Mouse (Mus musculus) layer of hippocampus, adult 8-10 months (tissue): Measurements from ENCODE around the gene Gm13287. TPM values are rescaled to one million over a fixed set of nuclear protein-coding genes. Genes with fewer than 3 reads are reported as not detected.
A peak's percentile ranks its signal among the peaks of the same experiment; 100 is the strongest.
"Not testable (repeated sequence)": the region's sequence is repeated elsewhere in the genome, so short reads cannot be mapped to it uniquely, and the experiment has no call there.

Source experiments
- DNase-seq, 2 experiments: peaks; one replicate each; pipeline ENCODE4 v3.0.0; 2022; ENCODE audit warnings: low spot score in 2 of 2
- total RNA-seq, 4 experiments: library from RNA; stranded (reverse); gene quantifications; 2 replicates each; pipeline ENCODE4 v1.2.4; 2022

The Gm13287 gene
- total RNA-seq, result not detected

- DNase-seq, result not testable (repeated sequence)
These were observed at the start of gene Gm13287 for GRCm38 (mm10) chr4:88802954-88803353. Gene Gm13287 (plus strand): TSS chr4:88803254.

- peak; percentile 72 to 82 for DNase-seq
These were observed 48.2 kb upstream of the Gm13287 start, which contains the start of gene Gm13271 for GRCm38 (mm10) chr4:88754818-88755340. Gene Gm13271 (plus strand): TSS chr4:88754868.

GRCm38 (mm10) chr4:88756581-88757513 is 46.2 kb upstream of the Gm13287 start:
- DNase-seq, result not testable (repeated sequence)

GRCm38 (mm10) chr4:88757628-88758031 is 45.4 kb upstream of the Gm13287 start:
- peak; percentile 92 to 94 for DNase-seq

- DNase-seq, result peak in 1 of 2 experiments; percentile 17
These were observed 44.3 kb upstream of the Gm13287 start for GRCm38 (mm10) chr4:88758751-88759150.

- peak in 1 of 2 experiments; percentile 47 for DNase-seq
These were observed 43.3 kb upstream of the Gm13287 start, which contains the start of gene Gm13283 for GRCm38 (mm10) chr4:88759610-88760268. Gene Gm13283 (plus strand): TSS chr4:88760119.

GRCm38 (mm10) chr4:88760431-88760830 is 42.6 kb upstream of the Gm13287 start:
- peak; percentile 41 to 50 for DNase-seq

DNA sequence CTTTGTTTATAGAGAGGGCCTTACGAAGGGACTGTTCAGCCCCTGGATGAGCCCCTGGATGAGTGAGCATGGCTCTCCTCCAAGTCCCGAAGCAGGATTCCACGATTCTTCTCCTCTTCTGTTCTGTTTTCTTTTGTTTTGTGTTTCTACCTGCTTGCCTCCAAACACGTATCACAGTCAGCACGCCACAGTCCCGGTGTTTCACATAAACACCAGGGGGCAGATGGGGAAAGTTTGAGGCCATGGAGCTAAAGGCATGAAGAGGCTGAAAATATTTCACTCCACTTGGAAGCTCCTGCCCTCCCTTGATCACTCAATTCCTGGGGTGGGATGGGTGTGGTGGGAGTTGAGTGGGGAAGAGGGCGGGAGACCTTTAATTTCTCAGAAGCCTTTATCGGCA is 41.3 kb upstream of the Gm13287 start:
- DNase-seq, result peak; percentile 70 to 78

DNA sequence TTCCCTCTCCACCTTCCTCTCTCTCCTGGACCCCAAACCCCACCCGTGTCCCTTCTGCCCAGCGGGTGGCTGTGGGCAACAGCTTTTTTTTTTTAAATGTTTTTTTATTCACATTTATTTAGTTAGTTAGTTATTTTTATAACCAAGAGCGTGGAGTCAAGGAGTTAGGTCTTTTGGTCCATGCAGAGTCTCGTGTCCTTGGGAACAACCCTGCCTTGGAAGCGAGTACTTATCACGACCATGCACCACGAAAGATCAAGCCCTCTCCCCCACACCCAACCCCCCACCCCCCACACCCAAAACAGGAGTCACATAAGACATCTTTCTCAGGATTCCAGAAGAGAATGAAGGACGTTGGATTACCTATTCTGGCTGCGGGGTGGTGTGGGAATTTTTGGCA is 40.7 kb upstream of the Gm13287 start:
- not testable (repeated sequence) for DNase-seq

- DNase-seq, result peak in 1 of 2 experiments; percentile 14
These were observed 39.6 kb upstream of the Gm13287 start for GRCm38 (mm10) chr4:88763384-88764018.

GRCm38 (mm10) chr4:88773534-88773933 is 29.5 kb upstream of the Gm13287 start, which contains the start of gene Gm13290:
Gene Gm13290 (plus strand): TSS chr4:88773834.
- not testable (repeated sequence) for DNase-seq

- DNase-seq, result not testable (repeated sequence)
These were observed 26.4 kb upstream of the Gm13287 start, which contains the start of gene Gm13289 for GRCm38 (mm10) chr4:88776622-88777021. Gene Gm13289 (plus strand): TSS chr4:88776922.

GRCm38 (mm10) chr4:88779550-88779949 is 23.5 kb upstream of the Gm13287 start, which contains the start of gene Gm13272:
Gene Gm13272 (plus strand): TSS chr4:88779850.
- not testable (repeated sequence) for DNase-seq

DNA sequence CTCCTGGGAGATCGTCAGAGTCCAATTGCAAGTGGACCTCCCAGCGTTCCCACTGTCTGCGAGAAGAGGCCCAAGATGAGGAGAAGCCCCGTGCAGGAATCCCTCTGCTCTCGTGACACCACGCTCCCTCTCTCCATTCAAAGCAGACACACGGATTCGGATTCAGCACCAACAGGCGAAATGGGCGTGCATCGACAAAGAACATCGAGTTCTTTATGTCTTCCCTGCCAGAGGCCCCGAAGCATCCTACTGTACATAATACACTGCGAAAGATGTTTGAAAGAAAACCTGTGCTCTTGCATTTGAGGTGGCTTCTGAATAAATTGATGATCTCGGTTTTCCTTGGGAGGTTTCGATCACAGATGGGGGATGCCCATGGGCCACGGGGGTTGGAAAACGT is 22.7 kb upstream of the Gm13287 start:
- DNase-seq, result not testable (repeated sequence)

DNA sequence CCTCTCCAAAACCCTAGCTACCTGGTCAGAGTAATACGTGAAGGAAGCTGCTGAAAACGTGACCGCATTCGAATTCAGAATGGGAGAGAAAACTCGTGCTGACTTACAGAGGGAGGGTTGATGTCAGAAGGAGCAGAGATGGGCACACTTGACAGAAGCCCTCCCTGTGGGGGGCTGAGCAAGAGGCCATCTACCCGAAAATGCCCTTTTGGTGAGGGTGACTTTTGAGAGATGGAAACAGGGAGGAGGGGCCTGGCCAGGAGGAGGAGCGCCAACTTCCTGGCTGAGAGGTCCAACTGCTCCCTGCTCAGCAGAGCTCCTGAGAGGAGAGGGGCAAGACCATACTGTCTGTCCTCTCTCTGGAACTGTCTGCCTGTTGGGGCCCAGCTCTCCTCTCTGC is 21.2 kb upstream of the Gm13287 start, which contains the start of gene Ifnz:
Gene Ifnz (plus strand): TSS at position 301 of the 400 bp plus-strand sequence.
- not testable (repeated sequence) for DNase-seq

- DNase-seq, result not testable (repeated sequence)
These were observed 20.7 kb upstream of the Gm13287 start for GRCm38 (mm10) chr4:88782335-88782734.

DNA sequence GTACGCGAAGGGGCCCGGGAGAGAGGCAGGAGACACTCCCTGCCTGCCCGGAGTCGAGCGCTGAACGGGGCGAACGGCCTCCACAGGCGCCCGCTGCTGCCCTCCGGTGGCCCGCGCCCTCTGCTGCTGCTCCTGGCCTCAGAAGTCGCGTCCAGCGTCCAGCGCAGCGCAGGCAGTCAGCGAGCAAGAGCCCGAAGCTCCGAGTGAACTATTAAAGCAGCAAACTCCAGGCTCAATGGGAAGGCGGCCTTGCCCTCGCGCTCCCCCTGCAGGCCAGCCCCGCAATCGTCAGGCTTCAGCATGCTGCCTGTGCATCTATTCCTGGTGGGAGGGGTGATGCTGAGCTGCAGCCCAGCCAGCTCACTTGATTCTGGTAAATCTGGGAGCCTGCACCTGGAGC is 17.6 kb upstream of the Gm13287 start, which contains the start of gene Gm13276:
Gene Gm13276 (plus strand): TSS at position 301 of the 400 bp plus-strand sequence.
- DNase-seq, result not testable (repeated sequence)

- DNase-seq, result peak; percentile 25 to 55
These were observed 14.7 kb upstream of the Gm13287 start, which contains the start of gene Gm13277 for GRCm38 (mm10) chr4:88788402-88788801. Gene Gm13277 (plus strand): TSS chr4:88788632.

DNA sequence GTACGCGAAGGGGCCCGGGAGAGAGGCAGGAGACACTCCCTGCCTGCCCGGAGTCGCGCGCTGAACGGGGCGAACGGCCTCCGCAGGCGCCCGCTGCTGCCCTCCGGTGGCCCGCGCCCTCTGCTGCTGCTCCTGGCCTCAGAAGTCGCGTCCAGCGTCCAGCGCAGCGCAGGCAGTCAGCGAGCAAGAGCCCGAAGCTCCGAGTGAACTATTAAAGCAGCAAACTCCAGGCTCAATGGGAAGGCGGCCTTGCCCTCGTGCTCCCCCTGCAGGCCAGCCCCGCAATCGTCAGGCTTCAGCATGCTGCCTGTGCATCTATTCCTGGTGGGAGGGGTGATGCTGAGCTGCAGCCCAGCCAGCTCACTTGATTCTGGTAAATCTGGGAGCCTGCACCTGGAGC is 11.8 kb upstream of the Gm13287 start, which contains the start of gene Gm13278:
Gene Gm13278 (plus strand): TSS at position 301 of the 400 bp plus-strand sequence.
- not testable (repeated sequence) for DNase-seq

DNA sequence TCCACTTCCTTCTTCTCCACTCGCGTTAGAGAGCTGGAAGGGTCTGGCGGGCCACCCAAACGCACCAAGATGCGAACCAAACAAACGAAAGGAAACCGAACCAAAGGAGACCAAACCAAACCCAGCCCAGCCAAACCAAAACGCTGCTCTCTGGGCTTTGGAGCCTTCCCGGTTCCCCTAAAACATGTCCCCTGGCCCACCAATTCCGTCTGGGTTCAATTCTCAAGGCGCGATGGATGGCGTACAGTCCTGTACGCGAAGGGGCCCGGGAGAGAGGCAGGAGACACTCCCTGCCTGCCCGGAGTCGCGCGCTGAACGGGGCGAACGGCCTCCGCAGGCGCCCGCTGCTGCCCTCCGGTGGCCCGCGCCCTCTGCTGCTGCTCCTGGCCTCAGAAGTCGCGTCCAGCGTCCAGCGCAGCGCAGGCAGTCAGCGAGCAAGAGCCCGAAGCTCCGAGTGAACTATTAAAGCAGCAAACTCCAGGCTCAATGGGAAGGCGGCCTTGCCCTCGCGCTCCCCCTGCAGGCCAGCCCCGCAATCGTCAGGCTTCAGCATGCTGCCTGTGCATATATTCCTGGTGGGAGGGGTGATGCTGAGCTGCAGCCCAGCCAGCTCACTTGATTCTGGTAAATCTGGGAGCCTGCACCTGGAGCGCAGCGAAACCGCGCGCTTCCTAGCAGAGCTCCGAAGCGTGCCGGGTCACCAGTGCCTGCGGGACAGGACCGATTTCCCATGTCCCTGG is 8.9 kb upstream of the Gm13287 start, which contains the start of gene Gm13275:
Gene Gm13275 (plus strand): TSS at position 552 of the 740 bp plus-strand sequence.
- DNase-seq, result peak; percentile 62 to 66
